Mouse (Mus musculus): ENCODE measurements around the gene Ier3.

- TF ChIP-seq POLR2A (IDR thresholded peaks at IDR 0.05; ENCODE audit: low read depth, low read length) (no peak), CTCF (conservative IDR thresholded peaks at IDR 0.05; ENCODE audit: insufficient read depth, insufficient read length, low read depth, low read length) (no peak)
These were observed 20.5 kb downstream of the Ier3 start for GRCm38 (mm10) chr17:35842006-35842405.
